Mouse (Mus musculus) CD4-positive helper T cell, adult 2 months (primary cell): ENCODE data around the gene Med29.

Experiments
- DNase-seq: peaks from one replicate; pipeline ENCODE4 v3.0.0-alpha.2; 2012; ENCODE audit warnings: low read depth, missing footprints, low spot score

The Med29 gene

DNA sequence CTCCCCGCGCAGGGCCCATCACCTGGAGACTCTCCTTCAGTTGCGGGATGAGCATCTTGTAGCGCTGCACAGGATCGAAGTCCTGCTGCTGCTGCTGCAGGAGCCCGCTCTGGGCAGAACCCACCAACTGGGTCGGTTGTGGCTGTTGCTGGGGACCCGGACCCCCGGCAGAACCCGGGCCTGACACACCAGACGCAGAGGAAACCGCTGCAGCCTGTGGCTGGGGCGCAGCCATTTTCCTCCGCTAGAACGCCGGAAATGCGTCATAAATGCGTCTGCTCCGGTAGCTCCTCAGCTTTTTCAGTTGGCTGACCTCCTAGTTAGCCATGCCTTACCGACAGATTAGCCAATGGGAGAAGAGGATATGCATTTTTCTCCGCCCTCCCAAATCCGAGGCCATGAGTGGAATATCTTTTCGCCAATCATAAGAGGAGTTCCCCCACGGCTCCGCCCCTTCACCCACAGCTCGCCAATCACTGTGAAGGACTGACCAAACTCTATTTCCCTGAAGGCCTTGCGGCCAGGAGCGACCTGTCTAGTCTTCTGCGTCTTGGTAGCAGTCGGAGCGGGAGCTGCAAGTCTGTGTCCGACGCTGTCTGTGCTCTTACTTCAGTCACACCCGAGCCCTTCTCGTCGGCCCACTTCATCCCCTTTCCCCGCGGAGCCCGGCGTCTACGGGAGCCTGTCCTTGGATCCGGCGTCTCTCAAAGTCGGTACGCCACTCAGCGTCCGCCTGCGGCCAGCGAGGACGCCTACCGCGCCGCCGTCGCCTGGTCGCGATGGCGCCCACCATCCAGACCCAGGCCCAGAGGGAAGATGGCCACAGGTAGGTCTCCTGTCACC, at the start of gene Med29, which contains the start of gene Paf1:
Gene Med29, minus strand, starts transcription at position 280 of the 843 bp plus-strand sequence.
Gene Paf1, plus strand, starts transcription at position 523 of the 843 bp plus-strand sequence.
- peak; percentile 99 for DNase-seq

- no peak for DNase-seq
Observed at GRCm38 (mm10) chr7:28441776-28442485, 49.4 kb upstream of the Med29 start.

- peak; percentile 91 for DNase-seq
Observed at GRCm38 (mm10) chr7:28440739-28441138, 48.2 kb upstream of the Med29 start.

DNA sequence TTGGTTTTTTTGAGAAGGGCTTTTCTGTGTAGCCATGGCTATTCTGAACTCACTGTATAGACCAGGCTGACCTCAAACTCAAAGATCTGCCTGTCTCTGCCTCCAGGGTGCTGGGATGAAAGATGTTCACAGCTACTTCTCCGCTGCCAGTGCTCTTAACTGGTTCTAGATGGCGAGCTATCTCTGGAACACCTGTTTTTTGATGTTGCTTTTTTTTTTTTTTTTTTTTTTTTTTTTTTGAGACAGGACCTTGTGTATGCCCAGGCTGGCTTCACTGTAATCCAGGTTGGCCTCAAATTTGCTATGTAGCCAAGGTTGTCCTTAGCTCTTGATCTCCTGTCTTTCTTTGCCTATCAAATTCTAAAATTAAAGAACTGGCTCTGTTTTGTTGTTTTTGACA, 46.3 kb upstream of the Med29 start:
- no peak for DNase-seq

DNA sequence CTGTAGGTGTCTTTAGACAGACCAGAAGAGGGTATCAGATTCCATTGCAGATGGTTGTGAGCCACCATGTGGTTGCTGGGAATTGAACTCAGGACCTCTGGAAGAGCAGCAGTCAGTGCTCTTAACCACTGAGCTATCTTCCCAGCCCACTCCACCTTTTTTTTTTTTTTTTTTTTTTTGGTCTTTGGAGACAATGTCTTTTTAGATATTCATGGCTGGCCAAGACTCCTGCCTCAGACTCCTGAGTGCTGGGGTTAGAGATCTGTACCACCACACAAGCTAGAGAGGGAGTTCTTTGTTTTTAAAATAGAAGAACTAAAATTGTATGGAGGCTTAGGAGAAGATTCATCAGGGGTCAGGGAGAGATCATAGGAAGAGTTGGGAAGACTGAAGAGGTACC, 45.5 kb upstream of the Med29 start:
- DNase-seq, result no peak

GRCm38 (mm10) chr7:28436932-28437570, 44.5 kb upstream of the Med29 start, which contains the start of gene Gmfg:
Gene Gmfg, plus strand, starts transcription at chr7:28437447.
- peak; percentile 92 for DNase-seq

DNA sequence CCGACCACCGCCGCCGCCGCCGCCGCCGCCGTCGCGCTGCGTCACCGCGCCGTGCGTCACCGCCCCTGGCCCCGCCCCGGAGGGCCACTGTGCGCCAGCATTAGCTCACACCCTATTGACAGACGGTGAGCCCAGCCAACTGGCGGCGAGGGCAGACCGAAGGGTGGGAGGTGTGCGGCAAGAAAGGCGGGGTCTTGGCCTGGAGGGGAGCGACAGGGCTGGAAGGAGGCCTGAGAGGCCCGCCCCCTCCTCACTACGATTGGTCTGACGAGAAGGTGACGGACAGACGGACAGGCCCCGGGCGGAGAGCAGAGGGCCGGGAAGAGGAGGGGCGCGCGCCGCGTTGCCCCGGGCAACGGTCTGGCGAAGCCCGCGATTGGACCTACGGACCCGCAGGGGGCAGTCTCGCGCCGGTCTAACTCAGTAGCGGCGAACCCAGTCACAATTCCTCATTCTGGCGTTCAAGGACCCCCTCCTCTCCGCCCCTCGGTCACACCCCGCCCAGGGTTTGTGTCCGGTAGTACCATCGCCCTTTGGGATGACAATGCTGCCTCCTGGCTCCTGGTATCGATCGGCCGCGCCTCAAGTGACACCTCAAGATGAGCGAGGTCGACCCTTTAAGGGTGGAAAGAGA, 43.9 kb upstream of the Med29 start:
- DNase-seq, result peak; percentile 100

- no peak for DNase-seq
Observed at GRCm38 (mm10) chr7:28435660-28436259, 43.3 kb upstream of the Med29 start.

- no peak for DNase-seq
Observed at GRCm38 (mm10) chr7:28432252-28432651, 39.7 kb upstream of the Med29 start.

- no peak for DNase-seq
Observed at GRCm38 (mm10) chr7:28430512-28430911, 38.0 kb upstream of the Med29 start.

DNA sequence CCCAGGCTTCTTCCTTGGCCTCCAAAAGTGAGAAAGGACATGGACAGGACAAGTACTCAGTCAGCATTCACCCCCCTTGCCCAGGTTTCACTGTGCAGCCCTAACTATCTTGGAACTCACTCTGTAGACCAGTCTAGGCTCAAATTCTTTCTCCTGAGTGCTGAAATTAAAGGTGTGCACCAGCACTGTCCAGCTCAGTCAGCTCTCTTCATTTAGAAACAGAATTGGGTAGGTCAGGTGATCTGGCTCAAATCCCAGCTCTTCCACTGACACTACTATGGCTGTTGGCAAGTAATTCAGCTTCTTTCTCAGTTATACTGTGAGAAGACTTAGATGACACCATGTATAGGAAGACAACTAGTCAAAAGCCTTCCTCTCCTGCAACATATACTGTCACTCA, 35.2 kb upstream of the Med29 start:
- DNase-seq, result no peak

- DNase-seq, result peak; percentile 24
Observed at GRCm38 (mm10) chr7:28423018-28423417, 30.5 kb upstream of the Med29 start.

GRCm38 (mm10) chr7:28419416-28419815, 26.9 kb upstream of the Med29 start:
- DNase-seq, result no peak

GRCm38 (mm10) chr7:28418096-28418670, 25.7 kb upstream of the Med29 start:
- no peak for DNase-seq

DNA sequence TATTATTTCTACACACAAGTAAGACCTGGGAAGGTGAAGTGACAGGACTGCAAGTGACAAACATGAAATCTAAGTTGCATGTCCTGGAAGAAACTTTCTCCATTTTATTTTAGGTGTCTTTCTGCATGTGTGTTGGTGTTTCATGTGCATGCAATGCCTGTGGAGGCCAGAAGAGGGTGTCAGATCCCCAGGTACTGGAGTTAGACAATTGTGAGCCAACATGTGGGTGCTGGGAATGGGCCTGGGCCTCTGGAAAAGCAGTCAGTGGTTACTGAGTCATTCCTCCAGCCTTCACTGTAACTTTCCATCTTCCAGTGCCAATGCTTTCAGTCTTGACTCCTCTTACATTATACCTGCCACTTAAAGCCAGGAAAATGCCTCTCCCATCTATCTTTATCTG, 24.9 kb upstream of the Med29 start:
- DNase-seq, result no peak

DNA sequence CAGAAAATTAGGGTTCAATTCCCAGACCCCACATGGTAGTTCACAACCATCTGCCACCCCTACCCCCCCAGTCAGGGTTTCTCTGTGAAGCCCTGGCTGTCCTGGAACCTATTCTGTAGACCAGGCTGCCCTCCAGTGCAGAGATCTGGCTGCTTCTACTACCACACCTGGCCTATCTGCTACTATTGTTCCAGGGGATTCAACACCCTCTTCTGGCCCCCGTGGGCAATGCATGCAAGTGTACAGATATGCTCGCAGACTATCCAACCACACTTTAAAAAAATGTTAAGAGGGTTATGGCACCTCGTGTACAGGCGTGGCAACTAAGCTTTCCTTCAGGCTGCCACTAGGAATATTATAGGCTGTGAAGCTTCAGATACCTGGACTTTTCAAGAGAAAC, 20.3 kb upstream of the Med29 start:
- peak; percentile 28 for DNase-seq

GRCm38 (mm10) chr7:28410841-28411475, 18.4 kb upstream of the Med29 start:
- DNase-seq, result no peak

DNA sequence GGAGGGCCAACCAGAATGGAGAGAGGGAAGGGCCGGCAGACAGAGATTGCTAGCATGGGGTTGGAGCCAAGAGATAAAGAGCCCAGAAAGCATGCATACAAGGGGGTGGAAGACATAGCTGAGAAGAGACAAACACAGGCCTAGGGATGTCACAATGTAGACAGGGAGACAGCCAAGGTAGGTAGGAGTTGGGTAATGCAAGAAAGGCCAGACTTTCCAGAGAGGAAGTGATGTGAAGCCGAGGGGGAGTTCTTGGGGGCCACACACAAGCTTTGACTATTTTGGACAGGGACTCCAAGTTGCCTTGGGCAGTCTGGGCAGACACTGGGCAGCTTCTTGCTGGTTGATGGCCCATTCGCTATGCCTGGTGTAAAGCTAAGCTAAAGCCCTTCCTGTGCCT, 9.4 kb upstream of the Med29 start:
- no peak for DNase-seq

DNA sequence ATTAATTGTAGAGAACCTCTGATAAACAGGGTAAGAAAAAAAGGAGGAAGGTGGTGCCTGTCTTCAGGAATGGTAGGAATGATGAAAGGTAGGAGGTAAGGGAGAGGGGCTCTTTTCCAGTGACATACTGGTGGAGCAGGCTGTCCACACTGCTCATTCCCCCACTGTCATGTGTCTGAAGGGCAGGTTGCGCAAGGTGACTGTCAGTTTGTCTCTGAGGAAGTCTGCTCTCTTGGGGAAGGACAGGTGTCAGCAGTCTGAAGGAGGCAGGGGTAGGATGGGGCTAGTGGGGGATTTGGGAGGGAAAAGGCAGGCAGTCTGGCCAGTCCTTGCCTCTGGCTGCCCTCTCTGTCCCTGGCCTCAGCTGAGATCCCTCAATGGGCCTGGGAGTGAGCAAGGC, 8.5 kb upstream of the Med29 start:
- DNase-seq, result no peak

GRCm38 (mm10) chr7:28398696-28399340, 6.3 kb upstream of the Med29 start:
- no peak for DNase-seq
